Mouse (Mus musculus): ENCODE measurements around the gene Efr3b.
"Not testable (repeated sequence)": the region's sequence is repeated elsewhere in the genome, so short reads cannot be mapped to it uniquely, and the experiment has no call there.

Gene Efr3b

GRCm38 (mm10) chr12:3981350-3982131 lies 57.2 kb downstream of the Efr3b start:
- DNase-seq (ENCODE audit: low read depth): peak; percentile 78

GRCm38 (mm10) chr12:3980991-3981349 lies 57.7 kb downstream of the Efr3b start:
- no peak for DNase-seq (ENCODE audit: low read depth)

- DNase-seq (ENCODE audit: low read depth): peak; percentile 33
Observed at GRCm38 (mm10) chr12:3973169-3973568, 65.5 kb downstream of the Efr3b start.

GRCm38 (mm10) chr12:3968380-3968779 lies 70.3 kb downstream of the Efr3b start:
- no peak for DNase-seq (ENCODE audit: low read depth)

GRCm38 (mm10) chr12:3967196-3967595 lies 71.5 kb downstream of the Efr3b start:
- DNase-seq (ENCODE audit: low read depth): no peak

GRCm38 (mm10) chr12:3960553-3960952 lies 78.2 kb downstream of the Efr3b start:
- DNase-seq (ENCODE audit: low read depth): no peak

- no peak for DNase-seq (ENCODE audit: low read depth)
Observed at GRCm38 (mm10) chr12:3959791-3960543, 78.7 kb downstream of the Efr3b start.

GRCm38 (mm10) chr12:3956351-3956750 lies 82.4 kb downstream of the Efr3b start:
- peak; percentile 14 for DNase-seq (ENCODE audit: low read depth)

GRCm38 (mm10) chr12:3955371-3955770 lies 83.3 kb downstream of the Efr3b start:
- peak; percentile 69 for DNase-seq (ENCODE audit: low read depth)

GRCm38 (mm10) chr12:3954651-3955050 lies 84.1 kb downstream of the Efr3b start, which contains the start of gene Pomc:
Pomc (plus strand) TSS chr12:3954951.
- DNase-seq (ENCODE audit: low read depth): no peak

GRCm38 (mm10) chr12:3947503-3947902 lies 91.2 kb downstream of the Efr3b start:
- DNase-seq (ENCODE audit: low read depth): no peak

GRCm38 (mm10) chr12:3944454-3945073 lies 94.2 kb downstream of the Efr3b start:
- DNase-seq (ENCODE audit: low read depth): no peak

- no peak for DNase-seq (ENCODE audit: low read depth)
Observed at GRCm38 (mm10) chr12:3942026-3942425, 96.7 kb downstream of the Efr3b start.

- not testable (repeated sequence) for DNase-seq (ENCODE audit: low read depth)
Observed at GRCm38 (mm10) chr12:3930090-3930865, 108.4 kb downstream of the Efr3b start.

GRCm38 (mm10) chr12:3928841-3929240 lies 109.9 kb downstream of the Efr3b start:
- DNase-seq (ENCODE audit: low read depth): peak; percentile 61

- DNase-seq (ENCODE audit: low read depth): peak; percentile 77
Observed at GRCm38 (mm10) chr12:3926127-3926526, 112.6 kb downstream of the Efr3b start.

- DNase-seq (ENCODE audit: low read depth): no peak
Observed at GRCm38 (mm10) chr12:3919423-3919822, 119.3 kb downstream of the Efr3b start.

GRCm38 (mm10) chr12:3918577-3918976 lies 120.1 kb downstream of the Efr3b start:
- no peak for DNase-seq (ENCODE audit: low read depth)

- DNase-seq (ENCODE audit: low read depth): no peak
Observed at GRCm38 (mm10) chr12:3917668-3918341, 120.9 kb downstream of the Efr3b start.

- no peak for DNase-seq (ENCODE audit: low read depth)
Observed at GRCm38 (mm10) chr12:3915852-3916251, 122.9 kb downstream of the Efr3b start.

Measured in NIH3T3 (cell line).